Mouse (Mus musculus) midbrain, postnatal 0 days (tissue): Measurements from ENCODE around the gene Srpk1. TPM values are rescaled to one million over a fixed set of nuclear protein-coding genes. Genes with fewer than 3 reads are reported as not detected.
"Not testable (repeated sequence)": the region's sequence is repeated elsewhere in the genome, so short reads cannot be mapped to it uniquely, and the experiment has no call there.

Source experiments
- ATAC-seq: fragments of 200-750 bp; cut with Nextera tagmentation; 2 replicates; pipeline ENCODE4 v1.8.0; 2017; ENCODE audit warnings: moderate number of reproducible peaks, mild to moderate bottlenecking, moderate TSS enrichment, moderate library complexity; ENCODE audit not compliant: low FRiP score
- DNase-seq: peaks from one replicate; pipeline ENCODE4 v3.0.0-alpha.2; 2015; ENCODE audit warnings: low spot score
- H3K27ac ChIP-seq: fragments of 300-500 bp; sonication (generic); 2 replicates; pipeline ENCODE4 v1.5.1; 2014; ENCODE audit warnings: low read depth, mild to moderate bottlenecking, low read length, mixed read lengths
- H3K27me3 ChIP-seq: fragments of 300-500 bp; sonication (generic); 2 replicates; pipeline ENCODE4 v1.6.1; 2014; ENCODE audit warnings: low read length, control low read depth, mixed read lengths; ENCODE audit not compliant: insufficient read depth
- H3K36me3 ChIP-seq: fragments of 300-500 bp; sonication (generic); 2 replicates; pipeline ENCODE4 v1.6.1; 2014; ENCODE audit warnings: low read length, control low read depth, mixed read lengths; ENCODE audit not compliant: insufficient read depth
- H3K4me1 ChIP-seq: fragments of 300-500 bp; sonication (generic); 2 replicates; pipeline ENCODE4 v1.6.1; 2014; ENCODE audit warnings: mild to moderate bottlenecking, control low read depth, antibody characterized with exemption, low read length, mixed read lengths; ENCODE audit not compliant: insufficient read depth
- H3K4me2 ChIP-seq: fragments of 300-500 bp; sonication (generic); 2 replicates; pipeline ENCODE4 v1.6.1; 2014; ENCODE audit warnings: low read depth, mild to moderate bottlenecking, low read length, mixed read lengths; ENCODE audit not compliant: poor library complexity, severe bottlenecking
- H3K4me3 ChIP-seq: fragments of 300-500 bp; sonication (generic); 2 replicates; pipeline ENCODE4 v1.5.1; 2014; ENCODE audit warnings: low read depth, mild to moderate bottlenecking, low read length, moderate library complexity
- H3K9ac ChIP-seq: fragments of 300-500 bp; sonication (generic); replicated peaks from 2 replicates; pipeline ENCODE4 v1.6.1; 2014; ENCODE audit warnings: mild to moderate bottlenecking, low read length, moderate library complexity, mixed read lengths; ENCODE audit not compliant: poor library complexity, severe bottlenecking
- H3K9me3 ChIP-seq: fragments of 300-500 bp; sonication (generic); 2 replicates; pipeline ENCODE4 v1.6.1; 2016; ENCODE audit warnings: low read length, control low read depth
- CTCF ChIP-seq: IDR thresholded peaks from 2 replicates; pipeline ENCODE4 v1.5.1; 2016; ENCODE audit warnings: antibody characterized with exemption, mild to moderate bottlenecking
- WGBS: fragments of 180-500 bp; shearing (Covaris S2); extraction: QIAGEN DNeasy Blood & Tissue Kit; methylation state at CpG from one replicate; pipeline ENCODE4 v1.1.7; 2014; 5-methylcytosine and 5-hydroxymethylcytosine counted together
- polyA plus RNA-seq: library from polyadenylated mRNA; unstranded; fragments of >200 nt; fragmentation: Nextera tagmentation; extraction: Ambion mirVana; gene quantifications from 2 replicates; pipeline ENCODE4 v1.2.1, GENCODE M21; 2015
- total RNA-seq: library from RNA; depleted of rRNA; stranded (reverse); fragments of >200 nt; gene quantifications from 2 replicates; pipeline ENCODE4 v1.2.3, GENCODE M21; 2014

Gene Srpk1
- total and polyA plus RNA-seq, 2 experiments from 2014 or later, result 58.1 to 80.7 TPM

GRCm38 (mm10) chr17:28557772-28558171 is 64.7 kb downstream of the Srpk1 start:
- no peak overlapping the region for H3K27ac ChIP-seq

GRCm38 (mm10) chr17:28556635-28557396 is 65.7 kb downstream of the Srpk1 start:
- Histone ChIP-seq H3K9me3 (no peaks in the 10 kb centered on the region), H3K36me3 (no peaks in the 10 kb centered on the region), H3K4me2 (no peak overlapping the region), H3K27ac (no peak overlapping the region), H3K9ac (no peak overlapping the region), H3K4me1 (no peaks in the 10 kb centered on the region), H3K4me3 (no peak overlapping the region), H3K27me3 (no peaks in the 10 kb centered on the region)
- 60% methylated on average over 6 of the region's 6 CpGs for WGBS
- ATAC-seq (no peak), DNase-seq (peak; percentile 6)
- no peak for TF ChIP-seq CTCF

More at GRCm38 (mm10) chr17:28557772-28558171, 64.7 kb downstream of the Srpk1 start:
- WGBS, result 77% methylated on average over 6 of the region's 6 CpGs
- no peaks in the 10 kb centered on the region for H3K27me3 ChIP-seq
- no peaks in the 10 kb centered on the region for H3K9me3 ChIP-seq
- H3K9ac ChIP-seq, result no peak overlapping the region
- no peaks in the 10 kb centered on the region for H3K4me1 ChIP-seq
- ATAC-seq, result no peak
- TF ChIP-seq CTCF, result no peak
- H3K36me3 ChIP-seq, result no peaks in the 10 kb centered on the region
- H3K4me2 ChIP-seq, result no peak overlapping the region
- DNase-seq, result no peak
- no peak overlapping the region for H3K4me3 ChIP-seq

GRCm38 (mm10) chr17:28554021-28554420 is 68.5 kb downstream of the Srpk1 start:
- H3K36me3 ChIP-seq, H3K27me3 ChIP-seq, ATAC-seq, H3K9me3 ChIP-seq, DNase-seq, H3K4me1 ChIP-seq, H3K9ac ChIP-seq, H3K4me3 ChIP-seq, H3K27ac ChIP-seq, H3K4me2 ChIP-seq: not testable (repeated sequence)
- 88% methylated on average over 4 of the region's 4 CpGs for WGBS

- ATAC-seq, result peak; percentile 58; the same call in 1 of the 2 replicates
- Histone ChIP-seq H3K9ac (no peak overlapping the region), H3K4me1 (no peaks in the 10 kb centered on the region), H3K27ac (no peak overlapping the region), H3K4me3 (no peak overlapping the region), H3K36me3 (no peaks in the 10 kb centered on the region), H3K9me3 (no peaks in the 10 kb centered on the region), H3K27me3 (no peaks in the 10 kb centered on the region), H3K4me2 (no peak overlapping the region)
- peak; percentile 89 for TF ChIP-seq CTCF
- 6% methylated on average over 14 of the region's 14 CpGs for WGBS
- peak; percentile 67 for DNase-seq
These were observed 69.3 kb downstream of the Srpk1 start for GRCm38 (mm10) chr17:28553040-28553793.

- 77% methylated on average over 14 of the region's 14 CpGs for WGBS
- DNase-seq (no peak), ATAC-seq (no peak)
- Histone ChIP-seq H3K4me2 (no peak within 1 kb of the TSS), H3K4me3 (no peak within 1 kb of the TSS), H3K27me3 (no peaks in the 10 kb centered on the region), H3K4me1 (no peaks in the 10 kb centered on the region), H3K36me3 (no peaks in the 10 kb centered on the region), H3K9ac (no peak within 1 kb of the TSS), H3K9me3 (no peaks in the 10 kb centered on the region), H3K27ac (no peak within 1 kb of the TSS)
- no peak for TF ChIP-seq CTCF
These were observed 73.4 kb downstream of the Srpk1 start, which contains the start of gene Clpsl2 for GRCm38 (mm10) chr17:28549111-28549510. TSS of gene Clpsl2 (plus strand) at chr17:28549411.

GRCm38 (mm10) chr17:28548550-28548949 is 74.0 kb downstream of the Srpk1 start:
- H3K27me3 ChIP-seq, result no peaks in the 10 kb centered on the region
- no peak overlapping the region for H3K27ac ChIP-seq
- no peaks in the 10 kb centered on the region for H3K36me3 ChIP-seq
- no peak overlapping the region for H3K4me2 ChIP-seq
- H3K9ac ChIP-seq, result no peak overlapping the region
- DNase-seq (no peak), ATAC-seq (no peak)
- no peaks in the 10 kb centered on the region for H3K4me1 ChIP-seq
- no peak for TF ChIP-seq CTCF
- WGBS, result 75% methylated on average over 11 of the region's 11 CpGs
- H3K4me3 ChIP-seq, result no peak overlapping the region
- no peaks in the 10 kb centered on the region for H3K9me3 ChIP-seq
